Mouse (Mus musculus) adrenal gland, adult (tissue): ENCODE data around the gene Samd4b.

Experiments used
- DNase-seq, 2 experiments: peaks; one replicate each; pipeline ENCODE4 v3.0.0; 2022 to 2023; ENCODE audit warnings: low spot score in 1 of 2; ENCODE audit not compliant: inconsistent age in 2 of 2

Samd4b gene

GRCm38 (mm10) chr7:28381017-28381790, 216.7 kb downstream of the Samd4b start:
- peak; percentile 91 to 96 for DNase-seq

- no peak for DNase-seq
Observed at GRCm38 (mm10) chr7:28380237-28381016, 217.5 kb downstream of the Samd4b start, which contains the start of gene Zfp36. Gene Zfp36 (minus strand): TSS chr7:28380253.

- peak; percentile 95 to 99 for DNase-seq
Observed at GRCm38 (mm10) chr7:28378769-28379651, 218.9 kb downstream of the Samd4b start.

GRCm38 (mm10) chr7:28378066-28378690, 219.8 kb downstream of the Samd4b start:
- peak; percentile 62 to 85 for DNase-seq

GRCm38 (mm10) chr7:28377190-28378065, 220.5 kb downstream of the Samd4b start:
- peak; percentile 57 to 67 for DNase-seq

- peak; percentile 85 to 89 for DNase-seq
Observed at GRCm38 (mm10) chr7:28376011-28376771, 221.8 kb downstream of the Samd4b start.

- peak; percentile 93 to 96 for DNase-seq
Observed at GRCm38 (mm10) chr7:28375176-28375921, 222.6 kb downstream of the Samd4b start.

GRCm38 (mm10) chr7:28374647-28375046, 223.3 kb downstream of the Samd4b start:
- DNase-seq = no peak

- peak in 1 of 2 experiments; percentile 62 for DNase-seq
Observed at GRCm38 (mm10) chr7:28373891-28374495, 224.0 kb downstream of the Samd4b start.

- peak; percentile 84 to 95 for DNase-seq
Observed at GRCm38 (mm10) chr7:28373131-28373581, 224.8 kb downstream of the Samd4b start.

GRCm38 (mm10) chr7:28372251-28373108, 225.5 kb downstream of the Samd4b start, which contains the start of gene Plekhg2:
Gene Plekhg2 (minus strand): TSS chr7:28372599.
- DNase-seq = peak; percentile 98 to 100

GRCm38 (mm10) chr7:28371514-28371989, 226.4 kb downstream of the Samd4b start:
- peak in 1 of 2 experiments; percentile 67 for DNase-seq

- peak in 1 of 2 experiments; percentile 82 for DNase-seq
Observed at GRCm38 (mm10) chr7:28370977-28371513, 226.9 kb downstream of the Samd4b start.

GRCm38 (mm10) chr7:28370051-28370450, 227.9 kb downstream of the Samd4b start:
- no peak for DNase-seq

GRCm38 (mm10) chr7:28368276-28368920, 229.5 kb downstream of the Samd4b start:
- no peak for DNase-seq
